Comparison of ENCODE assay signal across 7 mouse cellular contexts in the genomic region with DNA sequence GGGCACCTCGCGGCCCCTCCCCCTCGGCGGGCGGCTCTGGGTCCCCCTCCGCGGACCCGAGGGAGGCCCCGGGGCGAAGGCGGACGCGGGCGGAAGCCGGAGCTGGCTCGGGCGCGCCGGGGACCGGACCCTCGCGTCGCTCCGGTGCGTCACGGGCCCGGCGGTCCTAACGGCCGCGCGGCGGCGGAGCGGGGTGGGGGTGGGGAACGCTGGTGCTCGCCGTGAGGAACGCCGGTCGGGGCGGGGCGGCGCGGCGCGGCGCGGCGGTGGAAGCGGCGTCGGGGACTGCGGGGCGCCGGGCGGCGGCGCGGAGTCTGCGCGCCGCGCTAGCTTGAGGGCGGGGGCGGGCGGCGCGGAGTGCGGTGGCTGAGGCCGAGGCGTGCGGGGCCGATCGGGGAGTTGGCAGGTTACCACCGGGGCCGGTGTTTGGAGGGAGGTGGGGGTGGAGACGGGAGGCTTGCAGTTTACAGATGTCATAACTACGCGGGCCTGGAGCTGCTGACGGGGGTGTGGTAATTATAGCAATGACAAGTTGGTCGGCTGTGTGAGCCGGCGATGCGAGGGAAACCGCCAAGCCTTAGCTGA. TPM values are rescaled to one million over a fixed set of nuclear protein-coding genes. Genes with fewer than 3 reads are reported as not detected.
A peak's percentile ranks its signal among the peaks of the same experiment; 100 is the strongest.
DNase-seq lines count a peak whose midpoint lies in the region; ATAC-seq and TF ChIP-seq lines count a peak whose summit lies in the region.

No protein-coding gene starts in this region.

- H3K4me3 ChIP-seq in gastrocnemius, adult 2 months, result peak overlapping the region; percentile 90
- H3K4me3 ChIP-seq in megakaryocyte, embryonic 14.5 days (replicated peaks), result peak overlapping the region; percentile 95

- intact Hi-C loops in gastrocnemius, adult 2 months (cut with DNase I), result loop anchor here (2.0 kb wide), 1 partner anchor 87 kb away; the partner anchor contains the start of genes Ccdc58 and Fam162a
- intact Hi-C loops in left cerebral cortex, postnatal 10 days (cut with DNase I), result no loop called here

- DNase-seq in adrenal gland, adult 2 months, result peak; percentile 81
- peak; percentile 85 for DNase-seq in gastrocnemius, adult 2 months
- DNase-seq in induced T-regulatory cell, adult 2 months (ENCODE audit: low read depth), result peak; percentile 88
- DNase-seq in left cerebral cortex, postnatal 10 days (ENCODE audit: extremely low spot score in 1 of 2, low spot score in 2 of 2), result peak; percentile 50 to 86
- DNase-seq in right cerebral cortex, postnatal 25 days, result peak; percentile 79

- H3K4me1 ChIP-seq in megakaryocyte, embryonic 14.5 days, result peaks cover 50% of the 10 kb centered on the region

- H3K36me3 ChIP-seq in megakaryocyte, embryonic 14.5 days (replicated peaks; ENCODE audit: low read length), result no peaks in the 10 kb centered on the region

- TF ChIP-seq CTCF in gastrocnemius, adult 2 months (IDR thresholded peaks at IDR 0.05), result no peak

- no peaks in the 10 kb centered on the region for H3K27me3 ChIP-seq in megakaryocyte, embryonic 14.5 days (replicated peaks)

- no peaks in the 10 kb centered on the region for H3K9me3 ChIP-seq in megakaryocyte, embryonic 14.5 days

- peak overlapping the region; percentile 99 for H3K27ac ChIP-seq in gastrocnemius, adult 2 months

- peak; percentile 60 for ATAC-seq in common myeloid progenitor, adult 5-6 weeks (replicated peaks; ENCODE audit: low read depth, poor library complexity, severe bottlenecking)

RNA-seq across cellular contexts. Expression of gene Kpna1, which starts 5.1 kb away (rescaled TPM):
- 10 to 100 TPM; 70.3 to 100.0 TPM for total RNA-seq in adrenal gland, adult 2 months (2021)
- polyA plus RNA-seq in adrenal gland, adult 2 months (2012; rRNA removed), result 2.5 and 3.8 TPM in 2 replicates
- total RNA-seq in common myeloid progenitor, adult 5-6 weeks (2017), result 35.0 and 60.1 TPM in 2 replicates
- total RNA-seq in gastrocnemius, adult 2 months (2021), result 100 to 1,000 TPM; 176 to 180 TPM
- total RNA-seq in left cerebral cortex, postnatal 10 days (2021), result 100 to 1,000 TPM in 1 of 2 experiments, 10 to 100 TPM in 1; 92.4 to 104 TPM
- polyA plus RNA-seq in megakaryocyte, embryonic 14.5 days (2012; ENCODE audit: insufficient read depth, low replicate concordance), result 5.8 and 13.3 TPM in 2 replicates

RNA-seq across cellular contexts. Expression of gene Dtx3l, which starts 44.7 kb away (rescaled TPM):
- 10 to 100 TPM in 1 of 2 experiments, 1 to 10 TPM in 1; 7.0 to 10.2 TPM for total RNA-seq in adrenal gland, adult 2 months (2021)
- polyA plus RNA-seq in adrenal gland, adult 2 months (2012; rRNA removed), result 2.8 and 3.0 TPM in 2 replicates
- 42.5 and 48.7 TPM in 2 replicates for total RNA-seq in common myeloid progenitor, adult 5-6 weeks (2017)
- total RNA-seq in gastrocnemius, adult 2 months (2021), result 1 to 10 TPM; 3.3 to 4.5 TPM
- total RNA-seq in left cerebral cortex, postnatal 10 days (2021), result 1 to 10 TPM; 1.8 to 2.1 TPM
- polyA plus RNA-seq in megakaryocyte, embryonic 14.5 days (2012; ENCODE audit: insufficient read depth, low replicate concordance), result 0.40 and 1.3 TPM in 2 replicates

RNA-seq across cellular contexts. Expression of gene Parp9, which starts 45.3 kb away (rescaled TPM):
- total RNA-seq in adrenal gland, adult 2 months (2021), result 10 to 100 TPM; 10.7 to 15.4 TPM
- 1.8 and 2.1 TPM in 2 replicates for polyA plus RNA-seq in adrenal gland, adult 2 months (2012; rRNA removed)
- 38.2 and 48.5 TPM in 2 replicates for total RNA-seq in common myeloid progenitor, adult 5-6 weeks (2017)
- 1 to 10 TPM; 3.7 to 4.9 TPM for total RNA-seq in gastrocnemius, adult 2 months (2021)
- total RNA-seq in left cerebral cortex, postnatal 10 days (2021), result 1 to 10 TPM; 1.7 to 2.9 TPM
- polyA plus RNA-seq in megakaryocyte, embryonic 14.5 days (2012; ENCODE audit: insufficient read depth, low replicate concordance), result 0.62 and 3.0 TPM in 2 replicates

RNA-seq across cellular contexts. Expression of gene Wdr5b, which starts 57.4 kb away (rescaled TPM):
- 1 to 10 TPM; 3.1 to 5.2 TPM for total RNA-seq in adrenal gland, adult 2 months (2021)
- 0.59 and 0.75 TPM in 2 replicates for polyA plus RNA-seq in adrenal gland, adult 2 months (2012; rRNA removed)
- 8.1 and 11.0 TPM in 2 replicates for total RNA-seq in common myeloid progenitor, adult 5-6 weeks (2017)
- 1 to 10 TPM; 1.3 to 1.9 TPM for total RNA-seq in gastrocnemius, adult 2 months (2021)
- total RNA-seq in left cerebral cortex, postnatal 10 days (2021), result 1 to 10 TPM; 4.7 to 5.7 TPM
- polyA plus RNA-seq in megakaryocyte, embryonic 14.5 days (2012; ENCODE audit: insufficient read depth, low replicate concordance), result 0.61 and 0.82 TPM in 2 replicates

Comparison
In these comparisons a context has a peak if more than half of its experiments do, and no peak if none do; other contexts are left out.
1. Peak in every context shown above with its lines: DNase-seq, ATAC-seq, H3K4me3 ChIP-seq and H3K27ac ChIP-seq.